Mouse (Mus musculus): Measurements from ENCODE around the gene Megf11.

Gene Megf11

GRCm38 (mm10) chr9:64607049-64607448 lies 221.6 kb downstream of the Megf11 start:
- no peak for DNase-seq (ENCODE audit: low spot score)

- no peak for DNase-seq (ENCODE audit: low spot score)
Observed at GRCm38 (mm10) chr9:64609546-64609945, 224.1 kb downstream of the Megf11 start.

GRCm38 (mm10) chr9:64612121-64612983 lies 226.9 kb downstream of the Megf11 start:
- no peak for DNase-seq (ENCODE audit: low spot score)

- no peak for DNase-seq (ENCODE audit: low spot score)
Observed at GRCm38 (mm10) chr9:64612984-64613649, 227.7 kb downstream of the Megf11 start.

GRCm38 (mm10) chr9:64617413-64617812 lies 232.0 kb downstream of the Megf11 start:
- no peak for DNase-seq (ENCODE audit: low spot score)

GRCm38 (mm10) chr9:64618433-64618832 lies 233.0 kb downstream of the Megf11 start:
- DNase-seq (ENCODE audit: low spot score): no peak

GRCm38 (mm10) chr9:64619440-64619839 lies 234.0 kb downstream of the Megf11 start:
- DNase-seq (ENCODE audit: low spot score): no peak

- DNase-seq (ENCODE audit: low spot score): no peak
Observed at GRCm38 (mm10) chr9:64620596-64620995, 235.2 kb downstream of the Megf11 start.

- DNase-seq (ENCODE audit: low spot score): no peak
Observed at GRCm38 (mm10) chr9:64621499-64622296, 236.3 kb downstream of the Megf11 start.

GRCm38 (mm10) chr9:64623361-64623760 lies 237.9 kb downstream of the Megf11 start:
- no peak for DNase-seq (ENCODE audit: low spot score)

GRCm38 (mm10) chr9:64624536-64624935 lies 239.1 kb downstream of the Megf11 start:
- peak; percentile 62 for DNase-seq (ENCODE audit: low spot score)

- no peak for DNase-seq (ENCODE audit: low spot score)
Observed at GRCm38 (mm10) chr9:64629802-64630201, 244.4 kb downstream of the Megf11 start.

GRCm38 (mm10) chr9:64633169-64633568 lies 247.7 kb downstream of the Megf11 start:
- no peak for DNase-seq (ENCODE audit: low spot score)

GRCm38 (mm10) chr9:64636111-64636510 lies 250.7 kb downstream of the Megf11 start:
- DNase-seq (ENCODE audit: low spot score): no peak

- DNase-seq (ENCODE audit: low spot score): no peak
Observed at GRCm38 (mm10) chr9:64636961-64637360, 251.5 kb downstream of the Megf11 start.

GRCm38 (mm10) chr9:64638250-64638649 lies 252.8 kb downstream of the Megf11 start:
- peak; percentile 38 for DNase-seq (ENCODE audit: low spot score)

GRCm38 (mm10) chr9:64639664-64640063 lies 254.2 kb downstream of the Megf11 start:
- peak; percentile 27 for DNase-seq (ENCODE audit: low spot score)

- no peak for DNase-seq (ENCODE audit: low spot score)
Observed at GRCm38 (mm10) chr9:64644129-64644528, 258.7 kb downstream of the Megf11 start.

GRCm38 (mm10) chr9:64645462-64645861 lies 260.0 kb downstream of the Megf11 start:
- DNase-seq (ENCODE audit: low spot score): no peak

- DNase-seq (ENCODE audit: low spot score): no peak
Observed at GRCm38 (mm10) chr9:64649393-64649792, 264.0 kb downstream of the Megf11 start.

- no peak for DNase-seq (ENCODE audit: low spot score)
Observed at GRCm38 (mm10) chr9:64649892-64650291, 264.5 kb downstream of the Megf11 start.

- DNase-seq (ENCODE audit: low spot score): no peak
Observed at GRCm38 (mm10) chr9:64651181-64651580, 265.8 kb downstream of the Megf11 start.
